Mouse (Mus musculus) cortical plate, adult 2 months (tissue): ENCODE results near the gene Efcab5.

Experiments
- CTCF ChIP-seq: fragments of 200-500 bp; IDR thresholded peaks from 2 replicates; pipeline ENCODE4 v1.5.1; 2011; ENCODE audit warnings: mild to moderate bottlenecking, control low read depth, low read length; ENCODE audit not compliant: insufficient read depth; ENCODE audit errors: extremely low read depth
- POLR2A ChIP-seq: fragments of 200-500 bp; IDR thresholded peaks from 2 replicates; pipeline ENCODE4 v1.6.1; 2011; ENCODE audit warnings: mild to moderate bottlenecking, low read length, control low read depth; ENCODE audit not compliant: insufficient read depth; ENCODE audit errors: extremely low read depth

DNA sequence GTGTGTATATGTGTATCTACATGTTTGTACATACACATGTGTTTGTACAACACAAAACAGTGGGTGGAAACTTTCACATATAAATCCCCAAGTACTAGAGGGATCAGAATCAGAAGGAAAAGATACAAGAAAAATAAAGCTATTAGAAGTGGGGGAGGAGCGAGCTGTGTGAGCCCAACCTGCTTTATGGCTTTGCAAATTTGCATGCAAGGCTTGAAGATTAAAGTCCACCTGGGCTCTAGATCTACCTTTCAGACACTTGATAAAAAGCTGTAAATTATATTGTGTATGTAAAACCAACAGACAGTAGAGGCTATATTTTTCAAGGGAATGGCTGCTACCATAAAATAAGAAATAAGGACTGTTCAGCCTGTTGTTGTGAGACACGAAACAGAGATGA lies 6.7 kb downstream of the Efcab5 start:
- no peak for TF ChIP-seq POLR2A
- TF ChIP-seq CTCF = no peak
